Mouse (Mus musculus) limb, embryonic 14.5 days (tissue): ENCODE data around the gene Tfg. TPM values are rescaled to one million over a fixed set of nuclear protein-coding genes. Genes with fewer than 3 reads are reported as not detected.
A peak's percentile ranks its signal among the peaks of the same experiment; 100 is the strongest.

Source experiments
- ATAC-seq: fragments of 200-750 bp; cut with Nextera tagmentation; 2 replicates; pipeline ENCODE4 v1.8.0; 2017; ENCODE audit warnings: low read depth, moderate number of reproducible peaks, moderate TSS enrichment; ENCODE audit not compliant: low FRiP score
- DNase-seq: peaks from one replicate; pipeline ENCODE4 v3.0.0-alpha.2; 2015; ENCODE audit warnings: low spot score
- H3K27ac ChIP-seq: fragments of 300-500 bp; sonication (generic); replicated peaks from 2 replicates; pipeline ENCODE4 v1.5.1; 2014; ENCODE audit warnings: low read depth, mild to moderate bottlenecking, low read length, moderate library complexity, mixed read lengths
- H3K27me3 ChIP-seq: fragments of 300-500 bp; sonication (generic); 2 replicates; pipeline ENCODE4 v1.6.1; 2014; ENCODE audit warnings: low read length, mixed read lengths; ENCODE audit not compliant: control insufficient read depth, insufficient read depth
- H3K36me3 ChIP-seq: fragments of 300-500 bp; sonication (generic); 2 replicates; pipeline ENCODE4 v1.6.1; 2014; ENCODE audit warnings: mild to moderate bottlenecking, low read length, moderate library complexity, mixed read lengths; ENCODE audit not compliant: control insufficient read depth, insufficient read depth
- H3K4me1 ChIP-seq: fragments of 300-500 bp; sonication (generic); 2 replicates; pipeline ENCODE4 v1.6.1; 2014; ENCODE audit warnings: antibody characterized with exemption, low read length, mixed read lengths; ENCODE audit not compliant: control insufficient read depth, insufficient read depth
- H3K4me2 ChIP-seq: fragments of 300-500 bp; sonication (generic); replicated peaks from 2 replicates; pipeline ENCODE4 v1.6.1; 2014; ENCODE audit warnings: low read depth, mild to moderate bottlenecking, low read length, moderate library complexity; ENCODE audit not compliant: severe bottlenecking
- H3K4me3 ChIP-seq: fragments of 300-500 bp; sonication (generic); replicated peaks from 2 replicates; pipeline ENCODE4 v1.5.1; 2014; ENCODE audit warnings: low read length
- H3K9ac ChIP-seq: fragments of 300-500 bp; sonication (generic); 2 replicates; pipeline ENCODE4 v1.6.1; 2014; ENCODE audit warnings: mild to moderate bottlenecking, low read depth, low read length, moderate library complexity; ENCODE audit not compliant: severe bottlenecking
- H3K9me3 ChIP-seq: fragments of 300-500 bp; sonication (generic); 2 replicates; pipeline ENCODE4 v1.6.1; 2016; ENCODE audit warnings: low read length; ENCODE audit not compliant: control insufficient read depth
- POLR2A ChIP-seq: fragments of 200-500 bp; IDR thresholded peaks from 2 replicates; pipeline ENCODE4 v1.8.0; 2012; ENCODE audit warnings: inconsistent platforms, mild to moderate bottlenecking, moderate library complexity, borderline replicate concordance; ENCODE audit not compliant: insufficient read depth, insufficient read length; ENCODE audit errors: extremely low read depth
- WGBS: fragments of 180-500 bp; shearing (Covaris S2); extraction: QIAGEN DNeasy Blood & Tissue Kit; methylation state at CpG from one replicate; pipeline ENCODE4 v1.1.7; 2014; 5-methylcytosine and 5-hydroxymethylcytosine counted together
- polyA plus RNA-seq, 2 experiments: library from polyadenylated mRNA; depleted of rRNA in 1 of 2; stranded (reverse) in 1 of 2; unstranded in 1 of 2; fragments of >200 nt; fragmentation: Nextera tagmentation in 1 of 2; extraction: Ambion mirVana in 1 of 2; gene quantifications; 2 replicates each; pipeline versions ENCODE4 v1.2.1 to v1.2.3; 2012 to 2014

The Tfg gene
- polyA plus RNA-seq, 2 experiments: 116 to 154 TPM

DNA sequence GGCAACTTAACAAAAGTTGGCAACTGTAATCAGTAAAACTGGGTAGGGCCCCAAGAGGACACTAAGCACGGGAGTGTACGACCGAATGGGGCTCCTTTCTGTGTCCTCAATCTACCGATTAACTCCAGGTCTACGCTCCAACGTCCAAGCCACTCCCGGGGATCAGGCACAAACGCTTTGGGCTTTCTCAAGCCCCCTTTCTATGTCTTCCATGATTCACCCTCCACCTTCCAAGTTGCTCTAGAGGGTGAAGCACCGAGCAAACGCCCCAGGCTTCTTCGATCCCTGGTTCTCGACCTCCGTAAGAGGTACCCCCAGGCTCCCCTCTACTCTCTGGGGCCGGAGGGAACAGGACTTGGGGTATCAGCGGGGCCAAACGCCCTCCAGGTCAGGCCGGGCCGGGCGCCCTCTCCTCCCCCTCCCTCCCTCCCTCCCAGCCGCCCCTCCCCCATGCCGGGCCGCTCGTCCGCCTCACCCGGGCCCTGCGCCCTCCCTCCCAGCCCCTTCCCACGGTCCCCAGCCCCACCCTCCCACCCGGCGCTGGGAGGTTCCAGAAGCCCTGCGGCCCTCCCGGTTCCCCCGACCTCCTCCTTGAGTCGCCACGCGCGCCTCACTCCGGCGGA, 582 bp downstream of the Tfg start:
- H3K9ac ChIP-seq: peak overlapping the region; percentile 90
- no peak for TF ChIP-seq POLR2A
- peak overlapping the region; percentile 58 for H3K4me2 ChIP-seq
- no peaks in the 10 kb centered on the region for H3K9me3 ChIP-seq
- WGBS: under 1% methylated on average over 21 of the region's 38 CpGs
- ATAC-seq (peak; percentile 76), DNase-seq (peak; percentile 28)
- peak overlapping the region; percentile 98 for H3K27ac ChIP-seq
- peak overlapping the region; percentile 80 for H3K4me3 ChIP-seq
- H3K36me3 ChIP-seq: peaks cover 10% of the 10 kb centered on the region
- H3K27me3 ChIP-seq: no peaks in the 10 kb centered on the region
- peaks cover 7% of the 10 kb centered on the region for H3K4me1 ChIP-seq

DNA sequence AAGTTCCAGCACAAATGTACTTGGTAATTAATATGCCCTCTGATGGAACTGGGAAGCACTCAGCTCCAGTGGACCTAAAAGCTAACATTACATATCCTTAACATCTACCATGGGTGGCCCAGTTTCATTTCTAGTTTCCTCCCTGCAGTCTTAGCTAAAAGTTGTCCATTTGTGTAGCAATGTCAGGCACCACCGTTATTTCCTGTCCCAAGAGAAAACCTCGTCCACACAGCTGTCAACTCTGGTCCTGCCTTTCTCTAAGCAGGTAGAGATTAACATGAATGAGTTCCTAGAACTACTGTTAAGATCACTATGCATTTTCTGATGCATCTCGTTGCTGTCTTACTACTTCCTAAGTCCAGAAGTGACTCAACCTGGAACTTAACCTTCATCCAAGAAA, 1.6 kb downstream of the Tfg start:
- Histone ChIP-seq H3K4me3 (peak overlapping the region; percentile 80), H3K4me2 (peak overlapping the region; percentile 58), H3K27me3 (no peaks in the 10 kb centered on the region), H3K27ac (no peak overlapping the region), H3K9ac (no peak overlapping the region), H3K4me1 (peaks cover 7% of the 10 kb centered on the region), H3K9me3 (no peaks in the 10 kb centered on the region), H3K36me3 (peaks cover 20% of the 10 kb centered on the region)
- DNase-seq: no peak
- ATAC-seq: no peak
- 70% methylated on average over 3 of the region's 3 CpGs for WGBS
- no peak for TF ChIP-seq POLR2A

DNA sequence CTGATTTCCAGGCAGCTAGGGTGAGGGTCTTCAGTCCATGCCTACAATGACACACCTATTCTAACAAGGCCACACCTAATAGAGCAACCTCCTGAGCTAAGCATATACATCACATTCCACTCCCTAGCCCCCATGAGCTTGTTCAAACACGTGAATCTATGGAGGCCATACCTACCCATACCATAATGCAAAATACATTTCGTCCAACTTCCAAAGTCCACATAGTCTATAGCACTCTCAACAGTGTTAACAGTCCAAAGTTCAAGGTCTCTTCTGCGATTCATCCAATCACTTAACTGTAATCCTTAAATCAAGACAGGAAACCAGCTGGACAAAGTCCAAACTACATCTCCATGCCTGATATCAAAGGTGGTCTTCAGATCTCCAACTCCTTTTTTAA, 7.2 kb downstream of the Tfg start:
- H3K36me3 ChIP-seq: peaks cover 63% of the 10 kb centered on the region
- TF ChIP-seq POLR2A: no peak

DNA sequence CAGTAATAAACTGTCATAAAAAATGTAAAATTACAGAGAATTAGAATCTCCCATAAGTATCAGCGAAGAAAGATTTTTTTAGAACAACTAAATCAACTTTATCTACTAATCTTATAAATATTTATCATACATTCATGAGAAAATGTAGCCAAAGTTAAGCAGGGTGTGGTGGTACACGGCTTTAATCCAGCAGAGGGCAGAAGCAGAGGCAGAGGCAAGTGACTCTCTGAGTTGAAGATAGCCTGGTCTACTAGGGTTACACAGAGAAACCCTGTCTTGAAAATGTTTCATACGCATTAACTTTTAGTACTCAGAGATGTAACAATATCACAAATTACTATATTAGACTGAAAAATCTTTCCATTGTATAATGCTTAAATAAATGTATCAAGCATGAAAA, 11.5 kb downstream of the Tfg start:
- no peaks in the 10 kb centered on the region for H3K9me3 ChIP-seq
- 90% methylated on average over 3 of the region's 3 CpGs for WGBS
- DNase-seq: no peak
- H3K27ac ChIP-seq: no peak overlapping the region
- H3K4me1 ChIP-seq: no peaks in the 10 kb centered on the region
- H3K9ac ChIP-seq: no peak overlapping the region
- no peak overlapping the region for H3K4me2 ChIP-seq
- no peak overlapping the region for H3K4me3 ChIP-seq
- peaks cover 63% of the 10 kb centered on the region for H3K36me3 ChIP-seq
- no peaks in the 10 kb centered on the region for H3K27me3 ChIP-seq
- no peak for ATAC-seq
- TF ChIP-seq POLR2A: no peak

More for the DNA sequence above, 7.2 kb downstream of the Tfg start:
- Histone ChIP-seq H3K27me3 (no peaks in the 10 kb centered on the region), H3K4me3 (no peak overlapping the region), H3K4me2 (no peak overlapping the region), H3K9ac (no peak overlapping the region), H3K4me1 (no peaks in the 10 kb centered on the region), H3K9me3 (no peaks in the 10 kb centered on the region), H3K27ac (no peak overlapping the region)
- DNase-seq (no peak), ATAC-seq (no peak)
- WGBS: 94% methylated on average over 3 of the region's 3 CpGs

DNA sequence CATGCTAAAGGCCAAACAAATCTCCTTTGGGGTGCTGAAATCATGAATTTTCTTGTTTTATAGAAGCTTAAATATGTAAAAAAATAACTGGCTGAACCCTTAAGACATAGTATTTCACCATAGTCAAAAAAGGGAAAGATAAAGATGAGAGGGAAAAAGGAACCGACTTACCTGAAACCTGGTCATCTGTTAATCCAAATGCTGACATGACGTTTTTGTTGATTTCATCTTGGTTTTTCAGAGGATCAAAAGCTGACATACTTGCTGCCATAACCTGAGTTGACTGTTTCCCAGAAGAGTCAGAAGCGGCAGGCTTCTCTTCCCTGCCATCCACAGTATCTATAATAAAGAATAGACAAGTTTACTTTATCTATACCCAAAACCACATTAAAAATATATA, 16.4 kb downstream of the Tfg start:
- 93% methylated on average over 3 of the region's 3 CpGs for WGBS
- TF ChIP-seq POLR2A: no peak
- H3K36me3 ChIP-seq: peaks cover 49% of the 10 kb centered on the region

More for the DNA sequence above, 16.4 kb downstream of the Tfg start:
- H3K27ac ChIP-seq: no peak overlapping the region
- no peaks in the 10 kb centered on the region for H3K9me3 ChIP-seq
- ATAC-seq: no peak
- H3K4me1 ChIP-seq: no peaks in the 10 kb centered on the region
- DNase-seq: no peak
- H3K4me2 ChIP-seq: no peak overlapping the region
- H3K9ac ChIP-seq: no peak overlapping the region
- H3K27me3 ChIP-seq: no peaks in the 10 kb centered on the region
- no peak overlapping the region for H3K4me3 ChIP-seq
